Mouse (Mus musculus) stomach, embryonic 15.5 days (tissue): Measurements from ENCODE around the gene Gng4. TPM values are rescaled to one million over a fixed set of nuclear protein-coding genes. Genes with fewer than 3 reads are reported as not detected.

Experiments used
- ATAC-seq: fragments of 200-750 bp; cut with Nextera tagmentation; 2 replicates; pipeline ENCODE4 v1.8.0; 2017; ENCODE audit warnings: low read depth, moderate number of reproducible peaks, moderate TSS enrichment; ENCODE audit not compliant: insufficient read depth, low FRiP score
- H3K27ac ChIP-seq: fragments of 300-500 bp; sonication (generic); 2 replicates; pipeline ENCODE4 v1.5.1; 2015; ENCODE audit warnings: mild to moderate bottlenecking, inconsistent platforms
- H3K27me3 ChIP-seq: fragments of 300-500 bp; sonication (generic); replicated peaks from 2 replicates; pipeline ENCODE4 v1.6.1; 2015; ENCODE audit warnings: inconsistent platforms
- H3K36me3 ChIP-seq: fragments of 300-500 bp; sonication (generic); 2 replicates; pipeline ENCODE4 v1.6.1; 2015; ENCODE audit warnings: inconsistent platforms
- H3K4me1 ChIP-seq: fragments of 300-500 bp; sonication (generic); 2 replicates; pipeline ENCODE4 v1.6.1; 2015; ENCODE audit warnings: inconsistent platforms
- H3K4me2 ChIP-seq: fragments of 300-500 bp; sonication (generic); 2 replicates; pipeline ENCODE4 v1.6.1; 2015; ENCODE audit warnings: mild to moderate bottlenecking, inconsistent platforms
- H3K4me3 ChIP-seq: fragments of 300-500 bp; sonication (generic); replicated peaks from 2 replicates; pipeline ENCODE4 v1.5.1; 2015; ENCODE audit warnings: inconsistent platforms
- H3K9ac ChIP-seq: fragments of 300-500 bp; sonication (generic); 2 replicates; pipeline ENCODE4 v1.6.1; 2015; ENCODE audit warnings: inconsistent platforms
- H3K9me3 ChIP-seq: fragments of 300-500 bp; sonication (generic); 2 replicates; pipeline ENCODE4 v1.6.1; 2016; ENCODE audit warnings: inconsistent platforms
- WGBS: fragments of 180-500 bp; shearing (Covaris S2); methylation state at CpG from one replicate; pipeline ENCODE4 v1.1.7; 2015; 5-methylcytosine and 5-hydroxymethylcytosine counted together
- polyA plus RNA-seq: library from polyadenylated mRNA; unstranded; fragments of >200 nt; fragmentation: Nextera tagmentation; extraction: Ambion mirVana; gene quantifications from 2 replicates; pipeline ENCODE4 v1.2.1, GENCODE M21; 2015

Gene Gng4
- polyA plus RNA-seq, 1 experiment from 2014 or later: 3.3 TPM

DNA sequence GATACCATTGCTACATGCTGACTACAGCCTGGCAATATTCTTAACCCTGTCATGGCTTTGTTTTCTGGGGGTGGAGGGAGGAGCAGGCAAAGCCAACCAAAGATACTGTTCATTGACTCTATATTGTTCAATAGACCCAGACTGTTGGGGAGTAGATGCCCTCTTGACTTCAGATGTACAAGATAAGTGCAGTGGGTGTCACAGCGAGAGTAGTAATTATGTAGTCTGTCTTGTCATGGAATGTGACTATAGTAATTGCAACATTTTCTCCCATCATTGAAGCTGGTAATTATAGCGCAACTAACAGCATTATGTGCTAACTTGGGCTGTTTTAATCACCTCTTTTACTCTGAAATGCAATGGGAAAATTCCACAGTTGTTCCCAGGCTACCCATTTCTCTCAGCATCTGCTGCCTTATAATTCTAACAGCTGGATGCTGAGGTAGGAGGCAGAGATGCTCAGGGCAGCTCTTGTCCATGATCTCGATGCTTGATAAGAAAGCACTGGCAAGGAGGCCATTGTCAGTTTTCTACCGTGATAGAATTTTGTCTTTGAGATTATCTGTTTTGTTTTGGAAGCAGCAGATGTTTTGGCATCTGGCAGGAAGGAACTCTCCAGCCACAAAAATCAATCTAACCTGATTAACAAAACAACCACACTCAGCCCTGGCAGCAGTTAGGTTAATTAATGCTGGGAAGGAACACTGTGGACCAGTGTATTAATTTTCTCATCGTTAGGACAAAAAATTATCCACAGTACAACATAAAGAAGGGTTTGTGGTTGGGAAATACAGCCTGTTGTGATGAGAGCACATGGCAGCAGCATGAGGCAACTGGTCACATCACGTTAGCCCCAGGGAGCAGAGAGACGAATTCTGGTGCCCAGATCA is 36.6 kb downstream of the Gng4 start:
- Histone ChIP-seq H3K4me2 (no peak overlapping the region), H3K36me3 (no peaks in the 10 kb centered on the region), H3K9me3 (no peaks in the 10 kb centered on the region), H3K27me3 (no peaks in the 10 kb centered on the region), H3K9ac (no peak overlapping the region), H3K4me3 (no peak overlapping the region), H3K27ac (no peak overlapping the region), H3K4me1 (no peaks in the 10 kb centered on the region)
- 72% methylated on average over 7 of the region's 7 CpGs for WGBS
- ATAC-seq: no peak

DNA sequence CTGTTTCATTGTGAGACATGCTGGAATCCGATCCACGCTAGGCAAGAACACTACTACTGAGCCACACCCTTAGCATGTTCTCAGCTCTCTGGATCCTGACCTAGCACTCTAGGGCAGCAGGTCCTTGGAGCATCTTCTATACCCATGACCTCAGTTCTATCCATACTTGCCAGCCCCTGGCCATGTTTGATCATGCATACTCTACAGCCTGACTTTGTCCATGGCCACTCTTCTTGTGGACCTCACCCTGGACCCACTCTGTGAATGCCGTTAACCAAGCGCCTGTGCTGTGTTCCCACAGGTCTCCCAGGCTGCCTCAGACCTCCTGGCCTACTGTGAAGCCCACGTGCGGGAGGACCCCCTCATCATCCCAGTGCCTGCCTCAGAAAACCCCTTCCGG is 41.1 kb downstream of the Gng4 start:
- no peak overlapping the region for H3K9ac ChIP-seq
- H3K4me1 ChIP-seq: no peaks in the 10 kb centered on the region
- H3K9me3 ChIP-seq: no peaks in the 10 kb centered on the region
- no peak overlapping the region for H3K4me3 ChIP-seq
- no peaks in the 10 kb centered on the region for H3K36me3 ChIP-seq
- no peak for ATAC-seq
- 84% methylated on average over 7 of the region's 7 CpGs for WGBS
- no peaks in the 10 kb centered on the region for H3K27me3 ChIP-seq
- no peak overlapping the region for H3K4me2 ChIP-seq
- no peak overlapping the region for H3K27ac ChIP-seq

DNA sequence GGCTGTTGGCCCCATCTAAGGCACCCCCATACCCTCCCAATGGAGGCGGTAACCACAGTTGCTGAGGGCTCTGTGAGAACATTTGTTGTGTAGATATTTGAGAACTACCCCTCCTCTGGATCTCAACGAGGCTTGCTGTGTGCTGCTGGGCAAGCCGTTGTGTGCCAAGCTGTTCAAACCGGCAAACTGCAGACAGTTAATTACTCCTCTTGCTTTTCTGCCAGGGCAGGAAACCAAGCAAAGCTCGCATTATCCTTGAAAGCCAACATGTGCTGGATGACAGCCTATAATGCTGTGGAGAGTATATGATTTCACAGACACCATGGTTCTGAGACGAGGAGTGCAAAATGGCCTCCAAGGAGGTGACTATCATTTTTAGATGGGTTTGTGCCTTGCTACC is 42.7 kb downstream of the Gng4 start:
- Histone ChIP-seq H3K4me3 (no peak overlapping the region), H3K4me1 (no peaks in the 10 kb centered on the region), H3K27ac (no peak overlapping the region), H3K27me3 (no peaks in the 10 kb centered on the region), H3K9me3 (no peaks in the 10 kb centered on the region), H3K36me3 (no peaks in the 10 kb centered on the region), H3K4me2 (no peak overlapping the region), H3K9ac (no peak overlapping the region)
- WGBS: 83% methylated on average over 6 of the region's 6 CpGs
- ATAC-seq: no peak

DNA sequence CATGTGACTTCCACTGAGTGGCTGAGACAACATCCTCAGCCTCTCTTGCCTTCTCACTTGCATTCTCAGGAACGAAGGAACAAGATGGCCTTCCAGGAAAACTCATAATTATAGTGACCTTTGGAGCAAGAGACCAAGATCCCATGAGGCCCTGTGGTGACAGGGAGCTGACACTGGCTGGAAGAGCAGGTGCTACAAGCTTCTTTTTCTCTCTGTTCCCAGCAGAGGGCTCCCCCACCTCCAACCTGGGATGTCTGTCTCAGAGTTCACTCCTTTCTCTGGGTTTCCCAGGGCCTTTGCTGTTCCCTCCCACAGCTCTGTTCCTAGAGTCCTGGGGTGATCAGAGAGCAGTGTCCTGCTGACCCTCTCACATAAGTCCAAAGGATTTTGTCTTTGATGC is 44.3 kb downstream of the Gng4 start:
- 29% methylated on average over 1 of the region's 1 CpGs for WGBS
- no peak for ATAC-seq
- H3K4me1 ChIP-seq: no peaks in the 10 kb centered on the region

GRCm38 (mm10) chr13:13830469-13831074 is 46.7 kb downstream of the Gng4 start:
- no peak overlapping the region for H3K4me2 ChIP-seq
- H3K4me1 ChIP-seq: no peaks in the 10 kb centered on the region
- 35% methylated on average over 4 of the region's 4 CpGs for WGBS
- H3K27me3 ChIP-seq: no peaks in the 10 kb centered on the region
- H3K9ac ChIP-seq: no peak overlapping the region
- no peak overlapping the region for H3K4me3 ChIP-seq
- no peaks in the 10 kb centered on the region for H3K36me3 ChIP-seq
- H3K27ac ChIP-seq: no peak overlapping the region
- no peaks in the 10 kb centered on the region for H3K9me3 ChIP-seq
- no peak for ATAC-seq

More for the DNA sequence above, 44.3 kb downstream of the Gng4 start:
- no peak overlapping the region for H3K4me2 ChIP-seq
- no peak overlapping the region for H3K4me3 ChIP-seq
- no peak overlapping the region for H3K9ac ChIP-seq
- no peak overlapping the region for H3K27ac ChIP-seq
- no peaks in the 10 kb centered on the region for H3K36me3 ChIP-seq
- H3K27me3 ChIP-seq: no peaks in the 10 kb centered on the region
- H3K9me3 ChIP-seq: no peaks in the 10 kb centered on the region

DNA sequence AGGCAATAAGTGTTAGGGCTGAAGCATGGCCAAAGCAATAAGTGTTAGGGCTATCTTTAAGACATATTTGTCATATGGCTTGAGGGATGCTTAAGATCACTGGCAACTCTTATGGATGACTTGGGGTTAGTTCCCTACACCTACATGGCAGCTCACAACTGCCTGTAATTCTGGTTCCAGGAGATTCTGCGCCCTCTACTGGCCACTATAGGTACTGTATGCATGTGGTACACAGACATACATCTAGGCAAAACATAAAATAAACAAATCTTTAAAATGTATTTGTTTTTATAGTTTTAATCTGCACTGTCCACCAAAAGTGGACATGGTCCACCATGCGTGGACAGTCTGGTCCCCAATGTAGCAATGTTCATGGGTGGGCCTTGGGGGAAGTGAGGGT is 51.3 kb downstream of the Gng4 start:
- no peaks in the 10 kb centered on the region for H3K36me3 ChIP-seq

DNA sequence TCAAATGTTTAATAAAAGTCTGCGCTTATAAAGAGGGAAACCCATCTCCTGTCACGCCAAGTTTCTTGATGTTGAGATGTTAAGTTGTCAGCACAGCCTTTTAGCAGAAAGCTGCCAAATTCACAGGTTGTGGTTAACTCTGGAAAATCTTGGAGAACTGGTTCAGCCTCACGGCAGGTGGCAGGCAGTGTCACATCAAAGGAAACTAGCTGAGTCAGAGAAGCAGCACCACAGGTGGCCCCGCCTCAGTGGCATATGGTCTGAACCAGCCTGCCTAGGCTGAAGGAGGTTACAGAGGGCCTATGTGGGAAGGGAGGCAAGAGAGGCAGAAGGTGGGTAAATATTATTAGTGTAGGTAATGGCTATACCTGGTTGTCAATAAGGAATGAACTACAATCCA is 61.2 kb downstream of the Gng4 start:
- Histone ChIP-seq H3K4me2 (no peak overlapping the region), H3K27ac (no peak overlapping the region), H3K4me1 (no peaks in the 10 kb centered on the region), H3K9ac (no peak overlapping the region), H3K27me3 (no peaks in the 10 kb centered on the region), H3K9me3 (no peaks in the 10 kb centered on the region), H3K4me3 (no peak overlapping the region), H3K36me3 (no peaks in the 10 kb centered on the region)
- ATAC-seq: no peak
- 60% methylated on average over 4 of the region's 4 CpGs for WGBS

More for the DNA sequence above, 51.3 kb downstream of the Gng4 start:
- no peak overlapping the region for H3K27ac ChIP-seq
- H3K4me3 ChIP-seq: no peak overlapping the region
- no peak overlapping the region for H3K9ac ChIP-seq
- no peaks in the 10 kb centered on the region for H3K4me1 ChIP-seq
- H3K27me3 ChIP-seq: no peaks in the 10 kb centered on the region
- H3K9me3 ChIP-seq: 0 out of 2 replicates have a peak, but pooled peaks cover 3% of the 10 kb centered on the region
- ATAC-seq: no peak
- no peak overlapping the region for H3K4me2 ChIP-seq
- WGBS: 57% methylated on average over 2 of the region's 2 CpGs

DNA sequence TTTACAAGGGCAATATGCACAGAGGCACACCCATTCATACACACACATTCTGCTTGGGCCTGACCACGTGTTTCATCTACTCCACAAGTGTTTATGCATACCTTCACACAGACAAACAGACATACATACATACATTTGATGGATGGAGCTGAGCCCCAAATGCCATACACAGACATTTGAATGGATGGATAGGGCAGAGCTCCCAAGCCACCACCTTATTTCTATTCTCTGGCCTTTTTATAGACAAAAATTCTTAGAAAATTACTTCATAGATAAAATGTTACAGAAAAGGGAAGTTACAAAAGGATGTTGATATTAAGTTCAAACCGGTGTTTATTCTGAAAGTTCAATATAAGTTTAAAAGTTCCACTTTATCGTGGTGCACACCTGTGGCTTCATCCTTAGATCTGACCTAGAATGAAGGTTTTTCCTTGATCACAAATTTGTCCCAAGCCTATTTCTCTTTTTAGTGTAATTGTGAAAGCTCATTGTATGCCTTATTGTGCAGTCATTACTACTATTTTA is 63.3 kb downstream of the Gng4 start:
- no peak for ATAC-seq
- no peak overlapping the region for H3K9ac ChIP-seq
- 42% methylated on average over 3 of the region's 3 CpGs for WGBS
- H3K9me3 ChIP-seq: no peaks in the 10 kb centered on the region
- no peak overlapping the region for H3K27ac ChIP-seq
- no peak overlapping the region for H3K4me2 ChIP-seq
- H3K4me3 ChIP-seq: no peak overlapping the region
- H3K36me3 ChIP-seq: no peaks in the 10 kb centered on the region
- H3K4me1 ChIP-seq: no peaks in the 10 kb centered on the region
- no peaks in the 10 kb centered on the region for H3K27me3 ChIP-seq

DNA sequence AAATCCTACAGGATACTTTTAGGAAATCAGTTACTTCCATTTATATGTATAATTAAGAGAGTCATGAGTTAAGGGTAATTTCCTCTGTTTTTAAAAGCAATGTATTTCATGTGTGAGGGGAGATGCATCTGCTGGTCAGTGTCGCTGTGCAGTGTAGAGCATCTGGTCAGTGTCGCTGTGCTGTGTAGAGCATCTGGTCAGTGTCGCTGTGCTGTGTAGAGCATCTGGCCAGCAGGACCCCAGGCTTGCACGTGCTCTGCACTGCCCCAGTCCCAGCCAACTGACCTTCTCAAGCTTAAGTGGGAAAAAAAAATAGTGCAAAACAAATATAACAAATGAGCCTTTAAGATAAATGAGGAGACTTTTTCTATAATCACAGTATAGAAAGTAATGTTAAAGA is 73.3 kb downstream of the Gng4 start:
- peak; percentile 68; the same call in 1 of the 2 replicates for ATAC-seq
- H3K9me3 ChIP-seq: no peaks in the 10 kb centered on the region
- H3K9ac ChIP-seq: no peak overlapping the region
- no peaks in the 10 kb centered on the region for H3K4me1 ChIP-seq
- H3K27me3 ChIP-seq: no peaks in the 10 kb centered on the region
- no peak overlapping the region for H3K27ac ChIP-seq
- no peaks in the 10 kb centered on the region for H3K36me3 ChIP-seq
- WGBS: 38% methylated on average over 4 of the region's 4 CpGs
- H3K4me3 ChIP-seq: no peak overlapping the region
- no peak overlapping the region for H3K4me2 ChIP-seq

DNA sequence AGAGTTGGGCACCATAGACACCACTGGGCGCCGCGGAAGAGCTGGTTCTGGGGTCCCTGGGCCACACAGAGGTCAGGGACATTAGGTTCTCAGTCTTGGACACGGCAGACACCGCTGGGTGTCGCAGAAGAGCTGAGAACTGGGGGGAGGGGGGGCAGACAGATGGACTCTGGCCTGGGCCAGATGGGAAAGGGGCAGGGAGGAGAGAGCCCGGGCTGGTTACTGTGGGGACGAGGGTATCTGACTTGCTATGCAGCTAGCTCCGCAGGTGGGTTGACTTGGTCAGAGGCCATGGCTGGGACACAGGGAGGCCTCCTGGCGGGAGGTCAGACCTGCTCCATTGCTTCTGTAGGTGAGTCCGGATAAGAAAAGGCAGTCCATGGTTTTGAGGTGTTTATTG is 78.5 kb downstream of the Gng4 start:
- 68% methylated on average over 11 of the region's 11 CpGs for WGBS
- Histone ChIP-seq H3K9ac (no peak overlapping the region), H3K36me3 (no peaks in the 10 kb centered on the region), H3K27me3 (no peaks in the 10 kb centered on the region), H3K4me1 (no peaks in the 10 kb centered on the region), H3K9me3 (no peaks in the 10 kb centered on the region), H3K4me2 (no peak overlapping the region), H3K27ac (no peak overlapping the region), H3K4me3 (no peak overlapping the region)
- peak; percentile 41; the same call in 1 of the 2 replicates for ATAC-seq

- Histone ChIP-seq H3K9ac (no peak overlapping the region), H3K27ac (no peak overlapping the region), H3K4me3 (no peak overlapping the region), H3K9me3 (no peaks in the 10 kb centered on the region), H3K4me2 (no peak overlapping the region), H3K36me3 (no peaks in the 10 kb centered on the region), H3K4me1 (no peaks in the 10 kb centered on the region), H3K27me3 (no peaks in the 10 kb centered on the region)
- peak; percentile 57 for ATAC-seq
- 46% methylated on average over 6 of the region's 6 CpGs for WGBS
Observed at GRCm38 (mm10) chr13:13862941-13863340, 79.1 kb downstream of the Gng4 start.

DNA sequence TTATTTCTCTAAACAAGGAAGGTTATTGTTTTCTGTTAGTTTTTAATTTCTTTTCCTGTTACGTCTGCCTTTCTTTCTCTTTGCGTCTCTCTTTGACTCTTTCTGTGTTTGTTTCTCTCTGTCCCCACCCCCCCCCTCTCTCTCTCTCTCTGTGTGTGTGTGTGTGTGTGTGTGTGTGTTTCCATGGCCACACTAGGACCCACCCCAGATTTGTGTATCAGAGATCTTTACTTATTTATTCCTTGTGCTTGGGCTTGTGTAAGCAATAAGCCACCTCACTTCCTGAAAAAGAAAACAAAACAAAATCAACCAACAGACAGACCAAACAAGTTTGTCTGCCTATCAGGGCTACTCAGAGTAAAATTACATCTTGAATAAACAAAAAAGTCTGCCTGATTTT is 82.5 kb downstream of the Gng4 start:
- Histone ChIP-seq H3K4me3 (no peak overlapping the region), H3K27ac (no peak overlapping the region), H3K36me3 (no peaks in the 10 kb centered on the region), H3K4me1 (no peaks in the 10 kb centered on the region), H3K4me2 (no peak overlapping the region), H3K9ac (no peak overlapping the region), H3K9me3 (no peaks in the 10 kb centered on the region), H3K27me3 (no peaks in the 10 kb centered on the region)
- no peak for ATAC-seq
- 32% methylated on average over 2 of the region's 2 CpGs for WGBS
